9 mouse cellular contexts compared by ENCODE assay signal in genomic region chr14:55205045-55205750, GRCm38 (mm10). TPM values are rescaled to one million over a fixed set of nuclear protein-coding genes. Genes with fewer than 3 reads are reported as not detected.
DNase-seq lines count a peak whose midpoint lies in the region; ATAC-seq lines count a peak whose summit lies in the region.
"Had no signal": no experiment of that assay in that cellular context is flagged by ENCODE, and none has a peak within 500 bp of the region (broad histone marks: within the 10 kb centered on the region; RNA-seq: fewer than 3 reads in every experiment).

No protein-coding gene starts in this region.

- H3K4me2 ChIP-seq in hindbrain, embryonic 11.5 days (replicated peaks; ENCODE audit: low read depth, low read length) = no peak overlapping the region
- H3K4me2 ChIP-seq: limb, embryonic 15.5 days had no signal

- no peak overlapping the region for H3K27ac ChIP-seq in hindbrain, embryonic 11.5 days (ENCODE audit: low read depth, low read length)
- H3K27ac ChIP-seq: limb, embryonic 15.5 days had no signal

- DNase-seq in right cerebral cortex, adult 18-20 months = peak; percentile 68
- no peak for DNase-seq in right cerebral cortex, postnatal 14 days
- DNase-seq in hindbrain, embryonic 11.5 days (ENCODE audit: low spot score) = peak; percentile 66
- DNase-seq in splenic B cell, adult 2 months (ENCODE audit: low read depth, low spot score) = peak; percentile 7
- no peak for DNase-seq in cerebellum, adult 11 months
- no peak for DNase-seq in cerebellum, adult 11-12 months
- DNase-seq in adipocyte (ENCODE audit: low spot score) = no peak

- no peaks in the 10 kb centered on the region for H3K27me3 ChIP-seq in hindbrain, embryonic 11.5 days (ENCODE audit: control insufficient read depth, insufficient read depth, low read length)
- H3K27me3 ChIP-seq in splenic B cell, adult 2 months (ENCODE audit: control insufficient read depth, insufficient read depth, low read length, poor library complexity, severe bottlenecking) = no peaks in the 10 kb centered on the region
- H3K27me3 ChIP-seq: limb, embryonic 15.5 days had no signal

- no peak overlapping the region for H3K4me3 ChIP-seq in hindbrain, embryonic 11.5 days (ENCODE audit: low read depth, low read length)
- H3K4me3 ChIP-seq: limb, embryonic 15.5 days had no signal

- no peaks in the 10 kb centered on the region for H3K9me3 ChIP-seq in hindbrain, embryonic 11.5 days (ENCODE audit: control insufficient read depth, low read length)
- H3K9me3 ChIP-seq: limb, embryonic 15.5 days had no signal

- no peaks in the 10 kb centered on the region for H3K36me3 ChIP-seq in hindbrain, embryonic 11.5 days (ENCODE audit: control insufficient read depth, insufficient read depth, low read length)
- no peaks in the 10 kb centered on the region for H3K36me3 ChIP-seq in splenic B cell, adult 2 months (ENCODE audit: control insufficient read depth, insufficient read depth, low read length, poor library complexity, severe bottlenecking)
- H3K36me3 ChIP-seq: limb, embryonic 15.5 days had no signal

- WGBS in hindbrain, embryonic 11.5 days = 43% methylated on average over 3 of the region's 3 CpGs

- peak; percentile 82; the same call in 1 of the 2 replicates for ATAC-seq in hindbrain, embryonic 11.5 days (ENCODE audit: low FRiP score)
- peak; percentile 31; the same call in 1 of the 2 replicates for ATAC-seq in megakaryocyte progenitor cell, adult 5-6 weeks (replicated peaks; ENCODE audit: poor library complexity)

- H3K4me1 ChIP-seq in hindbrain, embryonic 11.5 days (replicated peaks; ENCODE audit: control insufficient read depth, insufficient read depth, low read length) = no peaks in the 10 kb centered on the region
- H3K4me1 ChIP-seq: limb, embryonic 15.5 days had no signal

- no peak overlapping the region for H3K9ac ChIP-seq in hindbrain, embryonic 11.5 days (ENCODE audit: low read depth, low read length)
- H3K9ac ChIP-seq: limb, embryonic 15.5 days had no signal

RNA-seq across cellular contexts. Expression of gene Dhrs2, which starts 16.6 kb away (rescaled TPM):
- polyA plus RNA-seq in hindbrain, embryonic 11.5 days (2014; fragmentation: Nextera tagmentation; extraction: Ambion mirVana) = not detected in 2 replicates
- total RNA-seq in megakaryocyte progenitor cell, adult 5-6 weeks (2015) = not detected in 2 replicates
- not detected in 2 replicates for total RNA-seq in megakaryocyte progenitor cell, adult 5-6 weeks (2017)

Comparison
In these comparisons a context has a peak if more than half of its experiments do, and no peak if none do; other contexts are left out.
1. DNase-seq: peak in right cerebral cortex, adult 18-20 months (single experiment), hindbrain, embryonic 11.5 days (single experiment) and splenic B cell, adult 2 months (single experiment); none in right cerebral cortex, postnatal 14 days (single experiment), cerebellum, adult 11 months (single experiment), cerebellum, adult 11-12 months (single experiment) and adipocyte (single experiment).